Mouse (Mus musculus) adrenal gland, postnatal 14 days (tissue): ENCODE measurements around the gene Naxd. TPM values are rescaled to one million over a fixed set of nuclear protein-coding genes. Genes with fewer than 3 reads are reported as not detected.
"Not testable (repeated sequence)": the region's sequence is repeated elsewhere in the genome, so short reads cannot be mapped to it uniquely, and the experiment has no call there.

ENCODE experiments used
- DNase-seq: peaks from one replicate; pipeline ENCODE4 v3.0.0; 2021; ENCODE audit warnings: mixed read lengths
- long read RNA-seq, 2 experiments: library from polyadenylated mRNA; stranded (forward); transcript quantifications; one replicate each; pipeline ENCODE4 v2.0.0; 2021
- total RNA-seq: library from RNA; stranded (reverse); gene quantifications from 2 replicates; pipeline ENCODE4 v1.2.3, GENCODE M21; 2021

The Naxd gene
- total RNA-seq: 61.8 and 67.6 TPM in 2 replicates
- long read RNA-seq, experiment 1, transcript Naxd-202 (10 exons, 1,307 nt): major isoform, 70 of 128 reads
- long read RNA-seq, experiment 1, transcript Naxd-201 (10 exons, 1,359 nt): minor isoform, 39 of 128 reads
- long read RNA-seq, experiment 1, partial matches to known transcripts: 11 of 128 reads
- long read RNA-seq, experiment 1, other reads (novel, unspliced or antisense): 7 of 128 reads
- long read RNA-seq, experiment 2, transcript Naxd-201 (10 exons, 1,359 nt): minor isoform, 28 of 92 reads
- long read RNA-seq, experiment 2, transcript Naxd-202 (10 exons, 1,307 nt): major isoform, 45 of 92 reads
- long read RNA-seq, experiment 2, partial matches to known transcripts: 5 of 92 reads
- long read RNA-seq, experiment 2, other reads (novel, unspliced or antisense): 12 of 92 reads

DNA sequence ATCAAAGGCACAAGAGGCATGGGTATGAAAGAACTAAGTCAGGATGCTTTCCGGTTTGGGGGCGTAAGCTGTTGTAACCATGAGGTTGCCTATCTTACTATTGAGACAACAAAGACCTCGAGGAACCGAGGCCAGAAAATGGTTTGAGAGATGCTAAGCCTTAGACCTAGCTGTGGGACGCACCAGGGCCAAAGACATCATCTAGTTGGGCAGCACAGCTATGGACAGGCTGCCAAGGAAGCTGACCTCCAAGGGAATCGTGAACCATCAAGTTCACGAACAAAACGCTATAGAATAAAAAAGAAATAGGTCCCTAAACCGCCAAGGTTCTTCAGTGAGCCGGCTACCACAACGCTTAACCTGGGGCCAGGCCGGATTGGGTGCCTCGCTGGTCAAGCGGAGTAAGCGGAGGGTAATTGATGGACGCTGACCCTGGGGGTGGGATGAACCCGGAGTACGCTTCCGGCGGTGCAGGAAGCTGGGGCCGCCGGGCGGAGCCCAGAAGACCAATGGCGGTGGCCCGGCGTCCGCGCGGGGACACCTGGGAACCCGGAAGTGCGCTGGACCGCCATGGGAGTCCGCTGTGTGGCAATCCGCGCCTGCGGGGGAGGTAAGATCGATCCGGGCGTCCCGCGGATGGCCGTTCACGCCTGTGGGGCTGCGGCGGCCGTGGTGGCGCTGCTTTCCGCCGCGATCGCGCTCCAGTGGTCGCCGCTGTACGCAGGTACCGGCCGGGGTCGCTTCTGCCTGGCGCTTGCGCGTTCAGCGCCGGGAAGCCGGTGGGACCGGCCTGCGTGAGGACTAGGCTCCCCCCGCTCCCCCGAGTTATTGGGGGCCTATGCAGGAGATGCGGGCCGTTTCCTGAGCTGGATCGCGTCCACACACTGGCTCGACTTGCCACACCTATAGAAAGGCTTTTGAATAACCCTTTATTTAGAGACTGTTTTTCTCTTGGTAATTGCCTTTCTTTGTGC, at the start of gene Naxd:
Gene Naxd (plus strand): TSS at position 490 of the 974 bp plus-strand sequence.
- DNase-seq: peak; percentile 96

GRCm38 (mm10) chr8:11447910-11448570, 49.3 kb upstream of the Naxd start:
- no peak for DNase-seq

- DNase-seq: peak; percentile 71
These were observed 46.9 kb upstream of the Naxd start for GRCm38 (mm10) chr8:11450184-11451113.

DNA sequence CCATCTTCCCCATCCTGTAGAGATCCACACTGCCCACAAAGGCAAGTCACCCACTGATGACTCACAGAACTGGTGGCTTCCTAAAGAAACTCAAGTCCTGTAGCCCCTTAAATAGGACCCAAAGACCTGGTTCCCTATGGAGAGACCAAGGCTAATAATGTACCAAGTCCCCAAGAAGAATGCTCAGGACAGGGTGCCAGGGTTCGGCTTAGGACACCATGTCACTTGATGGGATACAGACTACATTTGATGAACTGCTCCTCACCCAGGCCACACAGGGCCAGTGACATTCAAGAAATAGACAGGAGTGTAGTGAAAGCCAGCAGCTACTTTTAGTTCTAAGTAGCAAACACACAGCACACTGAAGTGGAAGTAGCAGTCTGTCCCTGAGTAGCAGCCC, 45.2 kb upstream of the Naxd start:
- no peak for DNase-seq

GRCm38 (mm10) chr8:11452559-11452958, 44.7 kb upstream of the Naxd start:
- no peak for DNase-seq

- DNase-seq: no peak
These were observed 44.3 kb upstream of the Naxd start for GRCm38 (mm10) chr8:11452974-11453373.

DNA sequence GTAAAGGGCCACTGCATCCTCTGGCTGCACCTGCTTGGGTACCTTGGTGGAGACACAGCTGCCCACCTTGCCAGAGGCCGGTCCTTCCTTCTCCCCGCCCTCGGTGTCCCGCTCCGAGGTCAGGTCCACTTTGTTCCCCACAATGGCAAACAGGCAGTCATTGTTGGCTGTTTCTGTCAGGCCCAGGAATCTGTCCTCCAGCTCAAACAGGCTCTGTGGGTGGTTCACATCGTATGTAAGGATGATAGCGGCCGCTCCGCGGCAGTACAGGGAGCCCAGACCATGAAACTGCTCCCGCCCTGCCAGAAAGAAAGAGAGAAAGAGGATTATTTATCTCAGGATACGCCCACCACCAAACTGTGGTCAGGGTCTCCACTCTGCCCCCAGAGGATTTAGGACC, 43.1 kb upstream of the Naxd start:
- no peak for DNase-seq

DNA sequence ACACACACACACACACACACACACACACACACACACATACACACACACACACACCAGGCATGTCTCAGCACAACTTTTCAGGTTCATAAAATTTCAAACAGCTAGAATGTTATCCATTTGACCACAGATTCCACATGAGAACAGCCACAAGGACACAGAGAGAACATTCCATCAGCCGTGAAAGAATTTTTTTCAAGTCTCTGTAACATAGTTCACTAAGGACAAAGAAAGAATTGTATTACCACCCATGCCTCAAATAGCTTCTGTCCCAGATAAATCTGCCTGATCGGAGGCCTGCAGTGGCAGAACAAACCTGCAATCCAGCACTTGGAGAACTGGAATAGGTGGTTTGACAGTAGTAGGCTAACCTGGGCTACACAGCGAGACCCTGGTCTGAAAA, 40.0 kb upstream of the Naxd start:
- DNase-seq: no peak

DNA sequence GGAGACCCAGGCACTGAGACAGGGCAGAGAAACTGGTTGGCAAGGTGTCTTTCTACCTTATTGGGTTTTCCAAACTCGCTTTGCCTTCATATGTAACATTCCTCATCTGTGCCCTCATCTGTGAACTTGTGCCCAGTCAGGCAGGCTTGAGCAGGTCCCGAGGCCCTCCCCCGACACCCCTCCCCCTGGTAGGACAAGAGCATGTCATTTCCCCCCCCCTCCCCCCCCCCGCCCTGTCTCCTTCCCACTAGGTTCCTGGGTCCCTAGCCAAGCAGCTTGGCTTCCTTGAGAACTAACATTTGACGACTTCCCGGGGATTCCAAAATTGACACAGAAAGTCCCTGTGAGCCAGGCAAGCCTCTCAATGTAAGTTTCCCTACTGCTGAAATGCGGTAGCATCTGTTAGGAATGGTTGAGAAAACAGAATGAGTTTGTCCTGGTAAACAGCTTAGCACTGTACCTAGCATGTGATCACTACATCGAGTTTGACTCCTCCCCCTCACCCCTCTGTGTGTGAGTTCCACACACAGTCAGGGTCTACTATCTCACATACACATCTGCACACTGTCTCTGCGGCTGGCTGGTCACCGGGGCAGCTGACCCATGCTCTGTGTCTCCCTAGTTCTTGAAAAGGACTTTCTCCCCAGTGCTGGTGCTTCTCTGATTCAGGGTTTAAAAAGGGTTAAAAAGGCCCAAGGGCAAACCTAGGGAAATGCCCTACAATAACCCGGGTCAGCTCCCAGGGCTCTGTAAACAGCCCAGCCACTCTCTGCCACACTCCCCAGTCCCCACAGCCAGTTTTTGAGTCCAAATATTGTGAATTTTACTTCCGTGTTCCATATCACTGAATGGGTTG, 39.1 kb upstream of the Naxd start:
- DNase-seq: peak; percentile 58

- no peak for DNase-seq
These were observed 38.3 kb upstream of the Naxd start for GRCm38 (mm10) chr8:11459016-11459415.

- peak; percentile 71 for DNase-seq
These were observed 36.4 kb upstream of the Naxd start for GRCm38 (mm10) chr8:11460934-11461333.

DNA sequence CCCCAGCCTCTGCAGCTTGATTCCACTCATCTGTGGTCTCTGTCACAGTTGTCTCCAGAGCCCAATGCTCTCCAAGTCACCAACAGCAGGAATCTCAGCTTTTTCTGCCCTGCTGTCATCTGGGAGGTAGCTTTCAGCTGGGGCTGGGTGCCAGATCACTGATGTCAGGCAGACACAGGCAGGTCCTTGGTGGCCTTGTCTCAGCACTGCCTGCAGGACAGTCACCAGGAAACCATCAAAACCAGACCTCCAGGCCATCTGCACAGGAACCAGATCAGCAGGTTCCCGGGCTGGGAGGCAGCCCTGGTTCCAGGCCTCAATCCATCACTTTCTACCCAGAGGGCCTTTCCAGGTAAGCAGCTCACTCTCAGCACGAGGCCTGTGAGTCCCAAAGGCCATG, 35.5 kb upstream of the Naxd start:
- peak; percentile 78 for DNase-seq

GRCm38 (mm10) chr8:11462641-11463040, 34.7 kb upstream of the Naxd start:
- DNase-seq: no peak

DNA sequence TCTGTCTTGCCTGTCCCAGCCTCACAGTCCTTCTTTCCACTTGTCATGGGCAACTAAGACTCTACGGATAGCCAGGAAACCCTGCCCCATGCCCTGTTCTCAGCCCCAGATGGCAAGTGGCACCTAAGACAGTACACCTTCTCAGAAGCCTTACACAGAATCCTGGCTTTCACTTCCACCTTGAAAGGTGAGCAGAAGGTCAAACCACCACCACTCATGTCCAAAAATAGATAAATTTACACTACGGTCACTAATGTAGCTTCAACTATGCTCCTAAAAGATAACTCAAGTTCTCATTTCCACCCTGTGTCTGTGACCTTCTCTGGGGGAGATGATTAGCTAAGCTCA, 33.8 kb upstream of the Naxd start:
- DNase-seq: no peak

- DNase-seq: peak; percentile 57
These were observed 33.2 kb upstream of the Naxd start for GRCm38 (mm10) chr8:11463889-11464706.

DNA sequence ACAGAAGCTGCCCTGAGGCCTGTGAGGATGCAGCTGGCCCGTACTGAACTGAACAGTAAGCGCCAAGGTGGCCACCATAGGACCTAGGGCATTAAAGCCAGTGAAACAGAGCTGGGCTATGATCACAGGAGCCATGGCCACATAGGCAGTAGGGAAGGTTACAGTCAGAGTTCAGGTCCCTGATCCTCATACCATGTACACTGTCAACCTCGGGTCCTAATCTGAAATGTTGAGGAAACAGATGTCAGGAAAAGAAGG, 32.7 kb upstream of the Naxd start:
- no peak for DNase-seq

GRCm38 (mm10) chr8:11465619-11466018, 31.7 kb upstream of the Naxd start:
- no peak for DNase-seq

DNA sequence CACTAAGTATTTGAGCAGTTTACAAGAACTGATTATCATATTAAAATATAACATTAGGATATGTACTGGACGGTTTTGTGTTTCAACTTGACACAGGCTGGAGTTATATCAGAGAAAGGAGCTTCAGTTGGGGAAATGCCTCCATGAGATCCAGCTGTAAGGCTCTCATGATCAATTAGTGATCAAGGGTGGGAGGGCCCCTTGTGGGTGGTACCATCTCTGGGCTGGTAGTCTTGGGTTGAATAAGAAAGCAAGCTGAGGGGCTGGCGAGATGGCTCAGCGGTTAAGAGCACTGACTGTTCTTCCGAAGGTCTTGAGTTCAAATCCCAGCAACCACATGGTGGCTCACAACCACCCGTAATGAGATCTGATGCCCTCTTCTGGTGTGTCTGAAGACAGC, 30.8 kb upstream of the Naxd start:
- DNase-seq: not testable (repeated sequence)

- peak; percentile 48 for DNase-seq
These were observed 28.2 kb upstream of the Naxd start for GRCm38 (mm10) chr8:11469095-11469494.

GRCm38 (mm10) chr8:11470694-11471093, 26.6 kb upstream of the Naxd start:
- no peak for DNase-seq
